Mouse (Mus musculus) bone marrow, adult 2 months (tissue): ENCODE data around the gene Fgf4. TPM values are rescaled to one million over a fixed set of nuclear protein-coding genes. Genes with fewer than 3 reads are reported as not detected.
A peak's percentile ranks its signal among the peaks of the same experiment; 100 is the strongest.

Experiments used
- H3K27ac ChIP-seq: fragments of 200-500 bp; 2 replicates; pipeline ENCODE4 v1.5.1; 2012; ENCODE audit warnings: low read depth, mild to moderate bottlenecking, control low read depth, inconsistent platforms, low read length; ENCODE audit not compliant: control insufficient read depth, poor library complexity, insufficient read depth
- H3K4me1 ChIP-seq: fragments of 200-500 bp; 2 replicates; pipeline ENCODE4 v1.6.1; 2011; ENCODE audit warnings: low read length; ENCODE audit not compliant: control insufficient read depth, insufficient read depth
- H3K4me3 ChIP-seq: fragments of 200-500 bp; replicated peaks from 2 replicates; pipeline ENCODE3; 2011; ENCODE audit warnings: mild to moderate bottlenecking, low read depth, low read length, control low read depth; ENCODE audit not compliant: control insufficient read depth
- CTCF ChIP-seq: fragments of 200-500 bp; IDR thresholded peaks from 2 replicates; pipeline ENCODE4 v1.5.1; 2011; ENCODE audit warnings: low read length, control low read depth; ENCODE audit not compliant: control insufficient read depth, insufficient read depth
- POLR2A ChIP-seq: fragments of 200-500 bp; IDR thresholded peaks from 2 replicates; pipeline ENCODE4 v1.6.1; 2011; ENCODE audit warnings: low read depth, mild to moderate bottlenecking, control low read depth, low read length, borderline replicate concordance; ENCODE audit not compliant: control insufficient read depth
- WGBS: fragments of 180-500 bp; shearing (Covaris S2); methylation state at CpG from one replicate; pipeline ENCODE4 v1.1.7; 2018; 5-methylcytosine and 5-hydroxymethylcytosine counted together
- polyA plus RNA-seq: library from polyadenylated mRNA; stranded (reverse); fragments of >200 nt; gene quantifications from 2 replicates; pipeline ENCODE4 v1.2.4, GENCODE M21; 2011; ENCODE audit warnings: low replicate concordance; ENCODE audit not compliant: missing spikeins, insufficient read depth, insufficient read length

Fgf4 gene
- polyA plus RNA-seq, 1 experiment, result 4.6 TPM

- TF ChIP-seq CTCF (no peak), POLR2A (no peak)
- Histone ChIP-seq H3K27ac (no peak within 1 kb of the TSS), H3K4me1 (no peaks in the 10 kb centered on the region; the same call in 1 of the 2 replicates), H3K4me3 (no peak within 1 kb of the TSS)
- WGBS, result 8% methylated on average over 43 of the region's 43 CpGs
These were observed 9.2 kb upstream of the Fgf4 start, which contains the start of gene Fgf3 for GRCm38 (mm10) chr7:144837891-144838488. Gene Fgf3 (plus strand): TSS chr7:144838083.

- no peak overlapping the region for H3K4me3 ChIP-seq
- WGBS, result under 1% methylated on average over 94 of the region's 94 CpGs
- no peak overlapping the region for H3K27ac ChIP-seq
- H3K4me1 ChIP-seq, result no peaks in the 10 kb centered on the region; the same call in 1 of the 2 replicates
- TF ChIP-seq POLR2A (no peak), CTCF (no peak)
These were observed 8.4 kb upstream of the Fgf4 start for GRCm38 (mm10) chr7:144838522-144839503.

- Histone ChIP-seq H3K4me3 (no peak overlapping the region), H3K27ac (no peak overlapping the region), H3K4me1 (no peaks in the 10 kb centered on the region)
- WGBS, result 8% methylated on average over 4 of the region's 4 CpGs
- TF ChIP-seq CTCF, result peak; percentile 76
- TF ChIP-seq POLR2A, result no peak
These were observed 1.0 kb upstream of the Fgf4 start for GRCm38 (mm10) chr7:144846158-144846557.

GRCm38 (mm10) chr7:144851321-144851720 lies 4.2 kb downstream of the Fgf4 start:
- Histone ChIP-seq H3K27ac (no peak overlapping the region), H3K4me1 (no peaks in the 10 kb centered on the region), H3K4me3 (no peak overlapping the region)
- 74% methylated on average over 3 of the region's 3 CpGs for WGBS
- TF ChIP-seq POLR2A (no peak), CTCF (no peak)

GRCm38 (mm10) chr7:144854966-144855365 lies 7.8 kb downstream of the Fgf4 start:
- WGBS, result 65% methylated on average over 3 of the region's 3 CpGs
- Histone ChIP-seq H3K27ac (no peak overlapping the region), H3K4me3 (no peak overlapping the region), H3K4me1 (no peaks in the 10 kb centered on the region)
- TF ChIP-seq POLR2A (no peak), CTCF (no peak)

GRCm38 (mm10) chr7:144857158-144857557 lies 10.0 kb downstream of the Fgf4 start:
- no peak for TF ChIP-seq POLR2A
- no peak for TF ChIP-seq CTCF
- Histone ChIP-seq H3K4me1 (no peaks in the 10 kb centered on the region), H3K4me3 (no peak overlapping the region), H3K27ac (no peak overlapping the region)
- 44% methylated on average over 7 of the region's 7 CpGs for WGBS

- 78% methylated on average over 3 of the region's 3 CpGs for WGBS
- TF ChIP-seq POLR2A, result no peak
- no peaks in the 10 kb centered on the region for H3K4me1 ChIP-seq
- no peak overlapping the region for H3K4me3 ChIP-seq
- H3K27ac ChIP-seq, result no peak overlapping the region
These were observed 10.7 kb downstream of the Fgf4 start for GRCm38 (mm10) chr7:144857826-144858342.

GRCm38 (mm10) chr7:144858702-144859101 lies 11.5 kb downstream of the Fgf4 start:
- Histone ChIP-seq H3K4me1 (no peaks in the 10 kb centered on the region), H3K27ac (no peak overlapping the region), H3K4me3 (no peak overlapping the region)
- 90% methylated on average over 1 of the region's 1 CpGs for WGBS
- TF ChIP-seq POLR2A (no peak), CTCF (no peak)
